Mouse (Mus musculus): Measurements from ENCODE around the gene Frmd4a.

The Frmd4a gene

GRCm38 (mm10) chr2:4017528-4018288 lies at the start of gene Frmd4a:
Gene Frmd4a (plus strand): TSS chr2:4017717.
- no peak for TF ChIP-seq GATA4 (IDR thresholded peaks at IDR 0.05; ENCODE audit: insufficient replicate concordance, low read length)

GRCm38 (mm10) chr2:3988876-3989275 lies 28.6 kb upstream of the Frmd4a start:
- TF ChIP-seq GATA4 (IDR thresholded peaks at IDR 0.05; ENCODE audit: insufficient replicate concordance, low read length): no peak

GRCm38 (mm10) chr2:3990431-3990830 lies 27.1 kb upstream of the Frmd4a start:
- TF ChIP-seq GATA4 (IDR thresholded peaks at IDR 0.05; ENCODE audit: insufficient replicate concordance, low read length): no peak

GRCm38 (mm10) chr2:4018431-4018876 lies 937 bp downstream of the Frmd4a start:
- no peak for TF ChIP-seq GATA4 (IDR thresholded peaks at IDR 0.05; ENCODE audit: insufficient replicate concordance, low read length)

- TF ChIP-seq GATA4 (IDR thresholded peaks at IDR 0.05; ENCODE audit: insufficient replicate concordance, low read length): no peak
Measured at GRCm38 (mm10) chr2:4018909-4019308, 1.4 kb downstream of the Frmd4a start.

- no peak for TF ChIP-seq GATA4 (IDR thresholded peaks at IDR 0.05; ENCODE audit: insufficient replicate concordance, low read length)
Measured at GRCm38 (mm10) chr2:4024927-4025326, 7.4 kb downstream of the Frmd4a start.

GRCm38 (mm10) chr2:4029031-4029747 lies 11.7 kb downstream of the Frmd4a start:
- no peak for TF ChIP-seq GATA4 (IDR thresholded peaks at IDR 0.05; ENCODE audit: insufficient replicate concordance, low read length)

GRCm38 (mm10) chr2:4036153-4036589 lies 18.7 kb downstream of the Frmd4a start:
- TF ChIP-seq GATA4 (IDR thresholded peaks at IDR 0.05; ENCODE audit: insufficient replicate concordance, low read length): no peak

GRCm38 (mm10) chr2:4036651-4037117 lies 19.2 kb downstream of the Frmd4a start:
- TF ChIP-seq GATA4 (IDR thresholded peaks at IDR 0.05; ENCODE audit: insufficient replicate concordance, low read length): no peak

GRCm38 (mm10) chr2:4042009-4042408 lies 24.5 kb downstream of the Frmd4a start:
- TF ChIP-seq GATA4 (IDR thresholded peaks at IDR 0.05; ENCODE audit: insufficient replicate concordance, low read length): no peak

GRCm38 (mm10) chr2:4055481-4055880 lies 38.0 kb downstream of the Frmd4a start:
- no peak for TF ChIP-seq GATA4 (IDR thresholded peaks at IDR 0.05; ENCODE audit: insufficient replicate concordance, low read length)

GRCm38 (mm10) chr2:4060675-4061074 lies 43.2 kb downstream of the Frmd4a start:
- no peak for TF ChIP-seq GATA4 (IDR thresholded peaks at IDR 0.05; ENCODE audit: insufficient replicate concordance, low read length)

- TF ChIP-seq GATA4 (IDR thresholded peaks at IDR 0.05; ENCODE audit: insufficient replicate concordance, low read length): no peak
Measured at GRCm38 (mm10) chr2:4071831-4072230, 54.3 kb downstream of the Frmd4a start.

- no peak for TF ChIP-seq GATA4 (IDR thresholded peaks at IDR 0.05; ENCODE audit: insufficient replicate concordance, low read length)
Measured at GRCm38 (mm10) chr2:4083877-4084276, 66.4 kb downstream of the Frmd4a start.

- no peak for TF ChIP-seq GATA4 (IDR thresholded peaks at IDR 0.05; ENCODE audit: insufficient replicate concordance, low read length)
Measured at GRCm38 (mm10) chr2:4097601-4098000, 80.1 kb downstream of the Frmd4a start.
